Mouse (Mus musculus) erythroblast, embryonic 14.5 days (primary cell): ENCODE results near the gene Gm5136. TPM values are rescaled to one million over a fixed set of nuclear protein-coding genes. Genes with fewer than 3 reads are reported as not detected.

Experiments
- H3K27me3 ChIP-seq: 2 replicates; pipeline ENCODE4 v1.6.1; 2012; ENCODE audit warnings: inconsistent platforms; ENCODE audit not compliant: control insufficient read depth
- H3K36me3 ChIP-seq: 2 replicates; pipeline ENCODE4 v1.6.1; 2012; ENCODE audit warnings: mild to moderate bottlenecking, inconsistent platforms; ENCODE audit not compliant: control insufficient read depth
- H3K4me1 ChIP-seq: 2 replicates; pipeline ENCODE4 v1.6.1; 2012; ENCODE audit warnings: inconsistent platforms; ENCODE audit not compliant: control insufficient read depth
- H3K4me3 ChIP-seq: replicated peaks from 2 replicates; pipeline ENCODE3; 2012; ENCODE audit warnings: moderate library complexity, mild to moderate bottlenecking, inconsistent platforms
- H3K9me3 ChIP-seq: 2 replicates; pipeline ENCODE4 v1.6.1; 2012; ENCODE audit warnings: low read length, inconsistent platforms, mixed read lengths; ENCODE audit not compliant: control insufficient read depth
- GATA1 ChIP-seq: IDR thresholded peaks from 2 replicates; pipeline ENCODE4 v1.6.1; 2012; ENCODE audit warnings: low read length, inconsistent platforms, mixed read lengths
- TAL1 ChIP-seq: IDR thresholded peaks from 3 replicates; pipeline ENCODE4 v1.6.1; 2012; ENCODE audit warnings: low read length, inconsistent platforms, mixed read lengths
- polyA plus RNA-seq: library from polyadenylated mRNA; stranded (reverse); fragments of >175 nt; gene quantifications from 2 replicates; pipeline ENCODE4 v1.2.3, GENCODE M21; 2012

The Gm5136 gene
- polyA plus RNA-seq, 1 experiment = not detected

GRCm38 (mm10) chr10:108690954-108691353 is 9.0 kb downstream of the Gm5136 start:
- no peak for TF ChIP-seq GATA1
- no peak for TF ChIP-seq TAL1
- Histone ChIP-seq H3K36me3 (no peaks in the 10 kb centered on the region), H3K4me1 (no peaks in the 10 kb centered on the region)

DNA sequence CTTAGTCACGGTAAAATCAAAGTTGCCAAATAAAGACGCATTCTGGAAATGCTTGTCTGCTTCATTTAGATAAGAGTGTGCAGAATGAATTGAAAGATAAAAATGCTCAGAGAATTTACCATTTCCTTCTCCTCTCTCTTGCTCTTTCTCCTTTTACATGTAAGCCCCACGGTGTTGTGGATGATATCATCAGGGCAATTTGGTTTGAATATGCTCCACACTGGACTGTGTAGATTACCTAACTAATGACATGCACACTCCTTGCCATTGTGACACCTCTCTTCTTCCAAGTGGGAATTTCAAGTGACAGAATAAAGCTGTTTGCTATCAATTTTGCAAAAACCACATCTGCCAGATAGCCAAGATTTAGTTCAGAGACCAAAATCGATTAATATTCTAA is 13.3 kb downstream of the Gm5136 start:
- H3K36me3 ChIP-seq = no peaks in the 10 kb centered on the region
- H3K9me3 ChIP-seq = no peaks in the 10 kb centered on the region
- no peaks in the 10 kb centered on the region for H3K27me3 ChIP-seq
- no peak overlapping the region for H3K4me3 ChIP-seq
- H3K4me1 ChIP-seq = no peaks in the 10 kb centered on the region
- TF ChIP-seq TAL1 = no peak
- no peak for TF ChIP-seq GATA1

More at GRCm38 (mm10) chr10:108690954-108691353, 9.0 kb downstream of the Gm5136 start:
- Histone ChIP-seq H3K9me3 (no peaks in the 10 kb centered on the region), H3K4me3 (no peak overlapping the region), H3K27me3 (no peaks in the 10 kb centered on the region)

DNA sequence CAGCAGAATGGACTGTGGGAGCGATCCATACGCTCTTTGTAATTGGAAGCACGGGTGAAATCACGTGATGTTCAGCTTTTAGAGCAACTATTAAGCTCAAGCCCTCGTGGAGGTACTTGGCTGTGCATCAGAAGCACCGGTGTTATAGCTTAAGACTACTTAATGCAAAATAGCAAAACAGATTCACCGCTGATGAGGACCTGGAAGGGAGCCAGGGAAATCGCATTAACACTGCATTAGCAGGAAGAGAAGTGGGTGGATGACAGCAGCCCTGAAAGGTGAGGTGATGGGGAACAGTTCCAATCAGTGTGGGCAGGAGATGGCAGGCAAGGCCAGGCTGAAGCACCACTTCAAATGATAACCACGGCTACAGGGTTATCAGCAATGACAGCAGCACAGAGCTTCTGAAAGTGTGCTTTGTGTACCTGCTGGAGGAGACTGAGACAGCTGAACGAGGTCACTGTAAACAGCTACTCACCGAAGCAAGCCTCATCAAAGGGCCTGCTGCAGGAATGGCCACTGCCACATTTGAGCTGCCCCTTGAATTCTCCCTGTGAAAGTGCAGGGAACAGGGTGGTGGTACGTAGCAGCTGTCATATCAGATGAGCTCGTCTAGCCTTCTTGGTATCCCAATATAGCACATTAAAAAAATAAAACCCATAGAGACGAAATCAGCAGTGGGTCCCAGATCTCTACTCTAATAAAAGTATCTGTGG is 20.1 kb downstream of the Gm5136 start:
- Histone ChIP-seq H3K9me3 (no peaks in the 10 kb centered on the region), H3K27me3 (no peaks in the 10 kb centered on the region), H3K4me1 (peaks cover 3% of the 10 kb centered on the region), H3K36me3 (no peaks in the 10 kb centered on the region), H3K4me3 (no peak overlapping the region)
- TF ChIP-seq TAL1 (no peak), GATA1 (no peak)

- no peak for TF ChIP-seq GATA1
- TF ChIP-seq TAL1 = no peak
- H3K4me3 ChIP-seq = no peak overlapping the region
- no peaks in the 10 kb centered on the region for H3K27me3 ChIP-seq
- no peaks in the 10 kb centered on the region for H3K9me3 ChIP-seq
- no peaks in the 10 kb centered on the region for H3K36me3 ChIP-seq
- peaks cover 3% of the 10 kb centered on the region for H3K4me1 ChIP-seq
Measured at GRCm38 (mm10) chr10:108677053-108677452, 22.9 kb downstream of the Gm5136 start.

GRCm38 (mm10) chr10:108668944-108669343 is 31.0 kb downstream of the Gm5136 start:
- Histone ChIP-seq H3K27me3 (no peaks in the 10 kb centered on the region), H3K4me1 (no peaks in the 10 kb centered on the region), H3K36me3 (no peaks in the 10 kb centered on the region), H3K9me3 (no peaks in the 10 kb centered on the region), H3K4me3 (no peak overlapping the region)
- no peak for TF ChIP-seq TAL1
- no peak for TF ChIP-seq GATA1

DNA sequence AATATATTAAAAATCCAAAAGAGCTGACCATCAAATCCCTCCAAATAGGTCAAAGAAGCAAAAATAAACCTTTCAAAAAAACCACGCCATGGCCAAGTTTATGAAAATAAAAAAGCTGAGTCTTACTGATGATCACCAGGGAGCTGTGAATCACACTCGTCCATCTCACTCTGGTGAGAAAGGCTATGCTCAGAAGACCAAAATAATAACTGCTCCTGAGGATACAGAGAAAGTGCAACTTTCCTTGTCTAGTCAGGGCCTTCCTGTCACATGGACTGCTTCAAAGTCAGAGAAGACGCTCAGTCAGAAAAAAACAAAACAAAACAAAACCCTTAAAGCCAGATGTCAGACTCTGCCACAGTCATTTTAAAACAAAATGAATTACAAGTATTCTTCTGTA is 39.7 kb downstream of the Gm5136 start:
- no peaks in the 10 kb centered on the region; the same call in 1 of the 2 replicates for H3K4me1 ChIP-seq
- TF ChIP-seq GATA1 = no peak
- TF ChIP-seq TAL1 = no peak
- H3K4me3 ChIP-seq = no peak overlapping the region
- H3K9me3 ChIP-seq = no peaks in the 10 kb centered on the region
- no peaks in the 10 kb centered on the region for H3K36me3 ChIP-seq
- no peaks in the 10 kb centered on the region for H3K27me3 ChIP-seq

DNA sequence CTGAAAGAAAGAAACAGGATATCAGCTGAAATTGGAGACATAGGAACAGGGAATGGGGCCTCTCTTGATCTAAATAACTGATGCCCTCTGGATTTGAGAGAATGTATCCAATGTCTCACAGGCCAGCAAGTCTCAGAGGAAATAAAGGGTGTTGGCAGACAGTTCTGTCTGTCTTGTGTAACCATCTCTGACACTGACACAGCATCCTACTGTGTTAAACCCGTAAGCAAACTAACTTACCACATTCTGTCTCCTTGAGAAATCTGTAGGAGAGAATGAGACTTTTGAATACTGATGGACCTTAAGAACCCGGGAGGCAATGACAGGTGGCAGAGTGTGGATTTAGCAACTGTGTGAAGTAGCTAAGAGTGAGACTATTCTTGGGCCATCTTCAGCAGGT is 41.7 kb downstream of the Gm5136 start:
- Histone ChIP-seq H3K36me3 (no peaks in the 10 kb centered on the region), H3K27me3 (no peaks in the 10 kb centered on the region), H3K4me1 (no peaks in the 10 kb centered on the region; the same call in 1 of the 2 replicates), H3K4me3 (no peak overlapping the region), H3K9me3 (no peaks in the 10 kb centered on the region)
- TF ChIP-seq TAL1 (no peak), GATA1 (no peak)

GRCm38 (mm10) chr10:108657669-108658068 is 42.3 kb downstream of the Gm5136 start:
- no peaks in the 10 kb centered on the region for H3K9me3 ChIP-seq
- TF ChIP-seq GATA1 = no peak

DNA sequence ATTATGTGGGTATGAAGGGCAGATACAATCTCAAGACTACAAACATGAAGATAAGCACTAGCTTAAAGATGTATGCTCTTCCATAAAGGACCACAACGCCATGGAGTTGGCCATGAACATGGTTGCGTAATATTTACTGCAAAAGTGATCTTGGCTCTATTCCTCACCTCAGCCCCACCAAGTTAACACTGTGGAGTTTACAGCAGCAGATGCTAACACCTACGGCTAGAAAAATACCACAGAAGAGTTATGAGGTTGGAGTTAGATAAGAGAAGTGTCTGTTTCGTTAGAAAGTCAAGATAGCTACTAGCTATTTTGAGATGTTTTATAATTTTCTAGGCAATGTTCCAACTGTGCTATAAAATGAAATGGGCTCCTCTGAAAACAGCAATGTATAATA is 43.1 kb downstream of the Gm5136 start:
- no peak for TF ChIP-seq TAL1
- TF ChIP-seq GATA1 = no peak
- H3K4me1 ChIP-seq = no peaks in the 10 kb centered on the region; the same call in 1 of the 2 replicates
- no peaks in the 10 kb centered on the region for H3K36me3 ChIP-seq
- no peak overlapping the region for H3K4me3 ChIP-seq
- no peaks in the 10 kb centered on the region for H3K9me3 ChIP-seq
- no peaks in the 10 kb centered on the region for H3K27me3 ChIP-seq

More at GRCm38 (mm10) chr10:108657669-108658068, 42.3 kb downstream of the Gm5136 start:
- Histone ChIP-seq H3K4me1 (no peaks in the 10 kb centered on the region; the same call in 1 of the 2 replicates), H3K36me3 (no peaks in the 10 kb centered on the region), H3K27me3 (no peaks in the 10 kb centered on the region), H3K4me3 (no peak overlapping the region)
